Mouse (Mus musculus): ENCODE measurements at regions not wholly inside any gene's neighbourhood (a gene's known extent, or its start where the extent isn't known, plus 50 kb on each side); places are given as distances from the start of the nearest gene placed in this dataset.

DNA sequence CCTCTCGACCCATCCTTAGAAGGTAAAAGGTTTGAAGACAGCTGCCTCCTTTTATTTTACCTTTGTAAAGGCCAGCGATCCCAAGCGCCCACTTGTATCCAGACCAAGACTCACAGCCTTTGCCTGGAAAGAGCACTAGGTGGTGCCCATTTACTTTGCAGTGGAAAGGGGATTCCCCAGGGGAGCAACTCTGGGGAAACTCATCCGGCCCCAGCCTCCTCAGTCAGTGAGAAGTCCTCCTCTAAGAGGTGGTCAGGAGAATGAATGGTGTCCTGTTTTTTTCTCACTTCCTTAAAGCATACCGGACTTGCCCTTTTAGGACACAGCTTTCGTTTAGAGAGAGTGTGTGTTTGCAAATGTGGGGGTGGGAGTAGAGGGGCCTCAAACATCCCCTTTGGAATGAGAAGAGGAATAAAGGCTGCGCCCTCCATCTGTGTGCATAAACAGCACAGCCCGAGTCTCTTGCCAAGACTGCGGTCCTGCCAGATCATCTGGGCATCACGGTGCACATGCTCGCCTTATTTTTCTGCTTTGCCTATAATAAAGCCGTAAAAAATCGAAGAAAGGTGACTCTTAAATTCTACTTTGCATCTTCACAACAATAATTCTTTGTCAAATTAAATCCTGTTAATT, 57.5 kb upstream of the Etaa1 start:
- TF ChIP-seq POLR2A (IDR thresholded peaks at IDR 0.05; ENCODE audit: insufficient read depth, low read depth, low read length) (no peak), CTCF (IDR thresholded peaks at IDR 0.05) (peak; percentile 63), EP300 (IDR thresholded peaks at IDR 0.05; ENCODE audit: insufficient read depth, low read depth, low read length) (no peak)
